Mouse (Mus musculus) MEL (cell line): ENCODE results near the gene Bicral. TPM values are rescaled to one million over a fixed set of nuclear protein-coding genes. Genes with fewer than 3 reads are reported as not detected.

Experiments used
- DNase-seq: peaks from one replicate; pipeline ENCODE4 v3.0.0; 2011; ENCODE audit warnings: low read depth, low spot score
- H3K27ac ChIP-seq: 2 replicates; pipeline ENCODE4 v1.5.1; 2012; ENCODE audit warnings: low read depth, mild to moderate bottlenecking, control low read depth, low read length, moderate library complexity; ENCODE audit not compliant: control insufficient read depth
- H3K27me3 ChIP-seq, 2 experiments: fragments of 150-350 bp in 1 of 2; sonication (generic) in 1 of 2; 2 replicates each; pipeline ENCODE4 v1.6.1; 2012; ENCODE audit warnings: low read length in 2 of 2, mild to moderate bottlenecking in 2 of 2, improper control_type of control experiment in 1 of 2, moderate library complexity in 1 of 2; ENCODE audit not compliant: insufficient read depth in 2 of 2, control insufficient read depth in 1 of 2
- H3K36me3 ChIP-seq, 2 experiments: 2 replicates each; pipeline ENCODE4 v1.6.1; 2012 to 2014; ENCODE audit warnings: low read length in 2 of 2, improper control_type of control experiment in 1 of 2, inconsistent platforms in 1 of 2, mild to moderate bottlenecking in 1 of 2; ENCODE audit not compliant: insufficient read depth in 2 of 2, control insufficient read depth in 1 of 2
- H3K4me1 ChIP-seq, 2 experiments: fragments of 150-350 bp in 1 of 2; sonication (generic) in 1 of 2; 2 replicates each; pipeline ENCODE4 v1.6.1; 2012; ENCODE audit warnings: low read length in 2 of 2, improper control_type of control experiment in 1 of 2, mild to moderate bottlenecking in 1 of 2; ENCODE audit not compliant: insufficient read depth in 2 of 2, control insufficient read depth in 1 of 2
- H3K4me3 ChIP-seq, 2 experiments: fragments of 150-350 bp in 1 of 2; sonication (generic) in 1 of 2; 2 replicates each; pipeline ENCODE4 v1.5.1; 2012; ENCODE audit warnings: low read depth in 2 of 2, low read length in 2 of 2, mild to moderate bottlenecking in 2 of 2, moderate library complexity in 2 of 2, control low read depth in 1 of 2, improper control_type of control experiment in 1 of 2; ENCODE audit not compliant: control insufficient read depth in 1 of 2, insufficient read depth in 1 of 2
- H3K79me2 ChIP-seq: 2 replicates; pipeline ENCODE4 v1.6.1; 2012; ENCODE audit warnings: mild to moderate bottlenecking, low read length, moderate library complexity; ENCODE audit not compliant: control insufficient read depth, poor library complexity, insufficient read depth
- H3K9ac ChIP-seq: 2 replicates; pipeline ENCODE4 v1.6.1; 2012; ENCODE audit warnings: low read depth, mild to moderate bottlenecking, control low read depth, low read length, moderate library complexity; ENCODE audit not compliant: control insufficient read depth, poor library complexity, severe bottlenecking
- H3K9me3 ChIP-seq: fragments of 150-350 bp; sonication (generic); replicated peaks from 2 replicates; pipeline ENCODE4 v1.6.1; 2012; ENCODE audit warnings: mild to moderate bottlenecking, low read length, improper control_type of control experiment, moderate library complexity; ENCODE audit not compliant: insufficient read depth
- CHD1 ChIP-seq: IDR thresholded peaks from 2 replicates; pipeline ENCODE4 v1.6.1; 2012; ENCODE audit warnings: low read depth, mild to moderate bottlenecking, inconsistent platforms, low read length, improper control_type of control experiment
- CTCF ChIP-seq, 3 experiments: IDR thresholded peaks in 2 of 3; conservative IDR thresholded peaks in 1 of 3; 2 replicates each; pipeline ENCODE4 v1.5.1; 2011 to 2012; ENCODE audit warnings: low read length in 3 of 3, low read depth in 2 of 3, mild to moderate bottlenecking in 2 of 3, improper control_type of control experiment in 1 of 3, inconsistent platforms in 1 of 3, mixed read lengths in 1 of 3, moderate library complexity in 1 of 3; ENCODE audit not compliant: control insufficient read depth in 1 of 3, insufficient read depth in 1 of 3, poor library complexity in 1 of 3, severe bottlenecking in 1 of 3
- ELF1 ChIP-seq: IDR thresholded peaks from 2 replicates; pipeline ENCODE4 v1.6.1; 2014; ENCODE audit warnings: low read depth, mild to moderate bottlenecking, inconsistent platforms, low read length, improper control_type of control experiment, moderate library complexity
- GABPA ChIP-seq: IDR thresholded peaks from 2 replicates; pipeline ENCODE4 v1.6.1; 2012; ENCODE audit warnings: low read depth, mild to moderate bottlenecking, inconsistent platforms, low read length, improper control_type of control experiment, moderate library complexity
- KAT2A ChIP-seq: conservative IDR thresholded peaks from 2 replicates; pipeline ENCODE4 v1.6.1; 2012; ENCODE audit warnings: low read depth, low read length, improper control_type of control experiment, inconsistent platforms
- MAFK ChIP-seq: IDR thresholded peaks from 2 replicates; pipeline ENCODE4 v1.6.1; 2011; ENCODE audit warnings: low read depth, mild to moderate bottlenecking, low read length, improper control_type of control experiment, borderline replicate concordance
- MEF2A ChIP-seq: IDR thresholded peaks from 2 replicates; pipeline ENCODE4 v1.6.1; 2014; ENCODE audit warnings: low read depth, mild to moderate bottlenecking, inconsistent platforms, low read length, improper control_type of control experiment; ENCODE audit not compliant: poor library complexity, insufficient replicate concordance, severe bottlenecking; ENCODE audit errors: extremely low read depth
- MXI1 ChIP-seq: IDR thresholded peaks from 2 replicates; pipeline ENCODE4 v1.6.1; 2011; ENCODE audit warnings: mild to moderate bottlenecking, low read depth, low read length, improper control_type of control experiment
- MYB ChIP-seq: IDR thresholded peaks from 2 replicates; pipeline ENCODE4 v1.6.1; 2011; ENCODE audit warnings: mild to moderate bottlenecking, low read depth, low read length, improper control_type of control experiment
- MYC ChIP-seq: IDR thresholded peaks from 2 replicates; pipeline ENCODE4 v1.6.1; 2011; ENCODE audit warnings: low read depth, mild to moderate bottlenecking, low read length, improper control_type of control experiment, moderate library complexity
- NELFE ChIP-seq: IDR thresholded peaks from 2 replicates; pipeline ENCODE4 v1.6.1; 2011; ENCODE audit warnings: low read depth, low read length, improper control_type of control experiment
- RAD21 ChIP-seq: IDR thresholded peaks from 2 replicates; pipeline ENCODE4 v1.6.1; 2011; ENCODE audit warnings: mild to moderate bottlenecking, low read depth, low read length, improper control_type of control experiment
- RCOR1 ChIP-seq: IDR thresholded peaks from 2 replicates; pipeline ENCODE4 v1.6.1; 2012; ENCODE audit warnings: low read depth, mild to moderate bottlenecking, inconsistent platforms, low read length, improper control_type of control experiment
- SIN3A ChIP-seq: IDR thresholded peaks from 2 replicates; pipeline ENCODE4 v1.6.1; 2012; ENCODE audit warnings: low read length, improper control_type of control experiment, inconsistent platforms
- SMC3 ChIP-seq: IDR thresholded peaks from 2 replicates; pipeline ENCODE4 v1.6.1; 2011; ENCODE audit warnings: low read depth, low read length, improper control_type of control experiment
- TAL1 ChIP-seq: IDR thresholded peaks from 2 replicates; pipeline ENCODE4 v1.6.1; 2012; ENCODE audit warnings: mild to moderate bottlenecking, inconsistent platforms, low read length, moderate library complexity, mixed read lengths
- TBP ChIP-seq: IDR thresholded peaks from 2 replicates; pipeline ENCODE4 v1.8.0; 2011; ENCODE audit warnings: low read depth, low read length, improper control_type of control experiment
- TCF12 ChIP-seq: IDR thresholded peaks from 2 replicates; pipeline ENCODE4 v1.6.1; 2014; ENCODE audit warnings: low read depth, mild to moderate bottlenecking, inconsistent platforms, low read length, improper control_type of control experiment, moderate library complexity
- UBTF ChIP-seq: IDR thresholded peaks from 2 replicates; pipeline ENCODE4 v1.6.1; 2012; ENCODE audit warnings: low read depth, mild to moderate bottlenecking, inconsistent platforms, low read length, improper control_type of control experiment, moderate library complexity, borderline replicate concordance; ENCODE audit not compliant: insufficient read depth
- USF1 ChIP-seq: IDR thresholded peaks from 2 replicates; pipeline ENCODE4 v1.6.1; 2014; ENCODE audit warnings: low read depth, mild to moderate bottlenecking, inconsistent platforms, low read length, improper control_type of control experiment, moderate library complexity
- polyA plus RNA-seq, 2 experiments: library from polyadenylated mRNA; stranded (reverse) in 1 of 2; unstranded in 1 of 2; fragments of >175 nt in 1 of 2; fragments of >200 nt in 1 of 2; gene quantifications; 2 replicates each; pipeline versions ENCODE4 v1.2.1 to v1.2.4; 2012; ENCODE audit warnings: low replicate concordance in 2 of 2, low read depth in 1 of 2; ENCODE audit not compliant: insufficient read length in 2 of 2, insufficient read depth in 1 of 2, missing spikeins in 1 of 2
- total RNA-seq: library from RNA; depleted of rRNA; stranded (reverse); fragments of 300-350 nt; gene quantifications from 2 replicates; pipeline ENCODE4 v1.2.3, GENCODE M21; 2012

Bicral gene
- total and polyA plus RNA-seq, 3 experiments = 3.7 to 6.9 TPM; not detected in 1

DNA sequence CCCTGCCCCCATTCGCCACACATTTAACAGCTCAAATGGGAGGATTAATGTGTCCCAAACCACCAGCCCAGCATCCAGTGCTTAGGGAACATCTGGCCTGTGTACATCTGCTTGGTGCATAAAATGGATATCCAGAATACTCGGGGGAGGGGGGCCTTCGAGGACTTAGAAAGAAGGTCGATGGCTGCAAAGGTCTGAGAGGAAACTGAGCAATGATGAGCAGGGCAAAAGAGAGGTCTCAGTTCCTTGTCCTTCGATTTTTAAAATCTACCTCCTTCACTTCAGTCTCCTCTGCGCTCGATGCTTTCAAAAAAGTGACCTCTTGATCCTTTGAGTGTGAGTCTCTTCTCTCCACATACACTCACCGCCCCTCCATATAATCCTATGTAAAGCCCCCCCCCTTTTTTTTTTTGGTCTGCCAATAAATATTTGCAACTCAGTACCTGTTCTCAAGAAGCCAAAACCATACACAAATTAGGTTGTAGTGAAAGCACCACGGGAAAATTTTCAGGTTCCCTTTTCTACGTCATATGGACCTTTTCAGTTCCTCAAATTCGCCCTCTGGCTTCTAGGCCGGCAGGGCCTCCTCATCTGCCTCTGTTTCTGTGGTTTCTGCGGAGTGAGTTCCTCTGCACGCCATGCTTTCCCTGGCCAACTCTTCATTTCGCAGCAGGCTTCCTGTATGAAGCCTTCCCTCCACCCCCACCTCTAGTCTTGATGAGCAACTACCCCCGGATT is 107.1 kb downstream of the Bicral start (continued):
- TF ChIP-seq MXI1 = peak; percentile 83; the same call in 1 of the 2 replicates
- TF ChIP-seq MYB = no peak
- no peak for TF ChIP-seq RAD21
- TF ChIP-seq TBP = peak; percentile 79
- TF ChIP-seq SIN3A = peak; percentile 51
- TF ChIP-seq USF1 = peak; percentile 20; the same call in 1 of the 2 replicates
- no peak for TF ChIP-seq SMC3
- no peak for TF ChIP-seq UBTF
- no peak for TF ChIP-seq TCF12
- TF ChIP-seq CHD1 = no peak
- TF ChIP-seq NELFE = no peak; the same call in 1 of the 2 replicates
- no peak for TF ChIP-seq ELF1
- no peak for TF ChIP-seq CTCF (IDR thresholded peaks at IDR 0.05 in 2 of 3, conservative IDR thresholded peaks at IDR 0.05 in 1 of 3; ENCODE audit: control insufficient read depth in 1 of 3, insufficient read depth in 1 of 3, low read depth in 2 of 3, low read length in 3 of 3, poor library complexity in 1 of 3, severe bottlenecking in 1 of 3)
- TF ChIP-seq GABPA = no peak
- no peak for TF ChIP-seq MAFK
- TF ChIP-seq KAT2A = no peak
- TF ChIP-seq TAL1 = no peak
- peak; percentile 92 for TF ChIP-seq MYC
- TF ChIP-seq RCOR1 = 0 out of 2 replicates have a peak, but pooled peaks have one; percentile 22
- TF ChIP-seq, all 39 proteins: peak for 13

DNA sequence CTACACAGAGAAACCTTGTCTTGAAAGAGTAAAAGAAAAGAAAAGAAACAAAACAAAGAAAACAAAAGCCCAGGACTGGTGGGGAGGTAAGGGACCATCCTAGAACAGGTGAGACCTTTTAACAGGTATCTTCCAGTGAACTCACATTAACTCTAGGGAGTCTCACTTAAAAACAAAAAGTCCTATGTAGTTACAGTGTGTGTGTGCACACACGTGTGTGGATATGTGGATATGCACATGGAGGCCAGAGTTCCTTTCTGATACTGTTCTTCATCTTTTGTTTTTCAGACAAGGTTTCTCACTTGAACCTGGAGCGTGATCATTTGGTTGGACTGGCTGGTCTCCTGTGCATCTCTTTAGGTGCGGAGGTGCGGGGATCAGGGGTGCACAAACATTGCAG is 107.7 kb downstream of the Bicral start:
- no peak for TF ChIP-seq UBTF
- TF ChIP-seq MXI1 = no peak
- TF ChIP-seq MEF2A = no peak
- 0 out of 2 replicates have a peak, but pooled peaks have one; percentile 45 for TF ChIP-seq MYC
- TF ChIP-seq TCF12 = no peak
- H3K9ac ChIP-seq = peak overlapping the region; percentile 85
- H3K4me1 ChIP-seq = peaks cover 2 to 9% of the 10 kb centered on the region in 2 experiments; a peak in 3 of 4 replicates
- peaks cover 10 to 12% of the 10 kb centered on the region in 2 experiments for H3K36me3 ChIP-seq
- no peak for DNase-seq
- peak overlapping the region; percentile 62 to 77 for H3K4me3 ChIP-seq
- H3K27ac ChIP-seq = peak overlapping the region; percentile 95
- H3K27me3 ChIP-seq = no peaks in the 10 kb centered on the region
- no peaks in the 10 kb centered on the region for H3K9me3 ChIP-seq
- peaks cover 26% of the 10 kb centered on the region for H3K79me2 ChIP-seq
